Mouse (Mus musculus) thymus, postnatal 36 days (tissue): ENCODE results near the gene Slc25a34.

Experiments used
- DNase-seq, 2 experiments: peaks; one replicate each; pipeline ENCODE4 v3.0.0; 2022; ENCODE audit warnings: mixed read lengths in 2 of 2

The Slc25a34 gene

GRCm38 (mm10) chr4:141616811-141617210 lies 6.8 kb downstream of the Slc25a34 start:
- no peak for DNase-seq

- no peak for DNase-seq
These were observed 8.7 kb downstream of the Slc25a34 start for GRCm38 (mm10) chr4:141614946-141615345.

- DNase-seq: no peak
These were observed 14.1 kb downstream of the Slc25a34 start for GRCm38 (mm10) chr4:141609538-141609937.

- DNase-seq: no peak
These were observed 17.8 kb downstream of the Slc25a34 start, which contains the start of gene Fblim1 for GRCm38 (mm10) chr4:141605861-141606260. Gene Fblim1, minus strand, starts transcription at chr4:141606096.

GRCm38 (mm10) chr4:141605421-141605820 lies 18.2 kb downstream of the Slc25a34 start:
- DNase-seq: no peak

- no peak for DNase-seq
These were observed 19.1 kb downstream of the Slc25a34 start for GRCm38 (mm10) chr4:141604493-141604892.

- no peak for DNase-seq
These were observed 19.7 kb downstream of the Slc25a34 start for GRCm38 (mm10) chr4:141603921-141604320.

- DNase-seq: no peak
These were observed 20.9 kb downstream of the Slc25a34 start for GRCm38 (mm10) chr4:141602523-141603223.

GRCm38 (mm10) chr4:141601148-141601862 lies 22.3 kb downstream of the Slc25a34 start:
- no peak for DNase-seq

GRCm38 (mm10) chr4:141600364-141600763 lies 23.3 kb downstream of the Slc25a34 start:
- DNase-seq: no peak

- no peak for DNase-seq
These were observed 24.1 kb downstream of the Slc25a34 start for GRCm38 (mm10) chr4:141599251-141600141.

- no peak for DNase-seq
These were observed 24.7 kb downstream of the Slc25a34 start for GRCm38 (mm10) chr4:141598894-141599250.

- DNase-seq: no peak
These were observed 25.3 kb downstream of the Slc25a34 start for GRCm38 (mm10) chr4:141598199-141598893.

- DNase-seq: no peak
These were observed 26.8 kb downstream of the Slc25a34 start for GRCm38 (mm10) chr4:141596700-141597328.

GRCm38 (mm10) chr4:141595605-141596268 lies 27.9 kb downstream of the Slc25a34 start:
- no peak for DNase-seq

- DNase-seq: no peak
These were observed 28.5 kb downstream of the Slc25a34 start for GRCm38 (mm10) chr4:141595138-141595537.

- DNase-seq: peak; percentile 39 to 49
These were observed 32.1 kb downstream of the Slc25a34 start for GRCm38 (mm10) chr4:141591547-141591946.

GRCm38 (mm10) chr4:141583919-141584318 lies 39.7 kb downstream of the Slc25a34 start:
- DNase-seq: no peak

- no peak for DNase-seq
These were observed 42.6 kb downstream of the Slc25a34 start for GRCm38 (mm10) chr4:141581051-141581450.

- no peak for DNase-seq
These were observed 44.8 kb downstream of the Slc25a34 start for GRCm38 (mm10) chr4:141578833-141579232.

- no peak for DNase-seq
These were observed 46.7 kb downstream of the Slc25a34 start for GRCm38 (mm10) chr4:141576877-141577276.

- no peak for DNase-seq
These were observed 47.2 kb downstream of the Slc25a34 start for GRCm38 (mm10) chr4:141576404-141576803.
